Mouse (Mus musculus) ZHBTc4 (cell line): ENCODE results near the gene 1700025B11Rik.
"Not testable (repeated sequence)": the region's sequence is repeated elsewhere in the genome, so short reads cannot be mapped to it uniquely, and the experiment has no call there.

Experiments
- DNase-seq: peaks from one replicate; pipeline ENCODE4 v3.0.0-alpha.2; 2011; ENCODE audit warnings: low read depth, low spot score

Gene 1700025B11Rik

DNA sequence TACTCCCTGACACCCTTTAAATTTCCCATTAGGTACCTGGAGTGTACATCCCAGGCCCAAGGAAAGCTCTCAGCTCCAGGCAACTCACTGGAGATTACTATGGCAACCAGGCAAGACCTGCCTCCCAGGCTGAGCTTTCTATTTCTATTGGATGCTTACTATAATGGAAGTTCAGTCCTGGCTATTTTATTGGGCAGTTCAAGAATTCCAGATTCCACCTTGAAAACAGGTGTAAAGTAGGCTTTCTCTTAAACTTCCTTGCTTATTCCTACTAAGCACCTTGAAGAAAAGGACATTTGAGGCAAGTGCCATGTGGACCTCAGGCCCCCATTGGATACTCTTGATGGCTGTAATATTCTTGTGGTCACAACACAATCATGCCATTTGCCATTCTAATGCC is at the start of gene 1700025B11Rik:
Gene 1700025B11Rik, minus strand, starts transcription at position 101 of the 400 bp plus-strand sequence.
- no peak for DNase-seq

DNA sequence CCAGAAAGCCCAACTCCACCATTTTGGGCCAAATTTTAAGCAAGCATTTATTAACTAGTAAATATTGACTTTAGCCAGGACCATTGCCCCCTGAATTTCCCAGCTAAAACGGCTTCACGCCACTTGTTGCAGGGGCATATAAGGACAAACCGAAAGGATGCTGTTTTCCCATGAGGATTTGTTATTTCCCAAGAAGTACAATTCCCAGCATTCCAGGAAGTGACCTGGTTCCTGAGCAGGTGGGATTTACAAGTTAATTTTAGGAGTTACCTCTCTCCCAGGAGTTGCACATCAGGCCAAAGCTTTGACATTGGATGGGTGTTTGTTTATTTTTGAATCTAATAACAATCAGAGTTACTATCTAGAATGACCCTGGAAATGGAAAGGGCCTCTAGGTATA is 44.4 kb upstream of the 1700025B11Rik start:
- no peak for DNase-seq

DNA sequence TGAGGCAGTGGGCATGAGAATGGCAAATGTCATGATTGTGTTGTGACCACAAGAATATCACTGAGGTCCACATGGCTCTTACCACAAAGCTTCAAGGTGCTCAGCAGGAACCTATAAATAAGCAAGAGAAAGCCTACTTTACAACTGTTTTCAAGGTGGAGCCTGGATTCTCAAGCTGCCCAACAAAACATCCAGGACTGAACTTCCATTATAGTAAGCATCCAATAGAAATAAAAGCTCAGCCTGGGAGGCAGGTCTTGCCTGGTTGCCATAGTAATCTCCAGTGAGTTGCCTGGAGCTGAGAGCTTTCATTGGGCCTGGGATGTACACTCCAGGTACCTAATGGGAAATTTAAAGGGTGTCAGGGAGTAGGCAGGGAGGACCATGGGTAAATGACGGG is 37.3 kb upstream of the 1700025B11Rik start, which contains the start of gene Gm36245:
Gene Gm36245, plus strand, starts transcription at position 301 of the 400 bp plus-strand sequence.
- no peak for DNase-seq

DNA sequence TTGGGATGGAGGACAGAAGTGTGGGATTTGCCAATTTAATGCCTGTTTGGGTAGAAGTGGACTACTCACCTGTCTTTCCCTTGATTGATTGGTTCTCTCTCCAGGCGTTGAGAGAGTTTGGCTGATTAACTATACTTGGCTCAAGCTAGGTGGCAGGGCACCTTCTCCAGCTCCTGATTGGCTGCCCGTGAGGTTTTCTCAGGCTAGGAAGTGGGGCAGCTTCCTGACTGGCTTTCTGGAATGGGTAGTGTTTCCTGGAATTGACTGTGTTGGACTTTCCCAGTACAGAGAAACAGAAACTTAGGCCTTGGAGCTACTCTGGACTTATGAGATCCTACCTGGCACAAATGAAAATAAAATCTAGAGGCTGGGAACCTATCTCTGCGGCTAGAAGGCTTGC is 36.7 kb upstream of the 1700025B11Rik start:
- no peak for DNase-seq

DNA sequence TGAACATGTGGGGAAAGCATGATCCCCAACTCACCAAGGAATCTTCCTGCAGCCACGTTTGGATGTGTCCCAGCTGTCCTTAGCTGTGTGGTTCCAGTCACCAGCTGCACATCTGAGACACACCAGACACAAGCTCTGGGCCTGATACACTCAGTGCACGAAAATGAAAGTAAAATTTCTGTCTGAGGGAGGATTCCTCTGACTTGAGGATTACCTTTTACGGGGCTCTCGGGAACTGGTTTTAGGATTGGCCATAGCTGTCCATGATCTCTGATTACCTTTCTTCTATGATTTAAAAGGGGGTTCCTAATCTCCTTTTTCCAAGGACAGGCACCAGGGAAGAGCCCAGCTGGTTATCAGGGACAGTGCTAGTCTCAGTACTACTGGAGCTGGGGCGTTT is 34.3 kb upstream of the 1700025B11Rik start, which contains the start of gene Apol10b:
Gene Apol10b, minus strand, starts transcription at position 165 of the 400 bp plus-strand sequence.
- DNase-seq: no peak

DNA sequence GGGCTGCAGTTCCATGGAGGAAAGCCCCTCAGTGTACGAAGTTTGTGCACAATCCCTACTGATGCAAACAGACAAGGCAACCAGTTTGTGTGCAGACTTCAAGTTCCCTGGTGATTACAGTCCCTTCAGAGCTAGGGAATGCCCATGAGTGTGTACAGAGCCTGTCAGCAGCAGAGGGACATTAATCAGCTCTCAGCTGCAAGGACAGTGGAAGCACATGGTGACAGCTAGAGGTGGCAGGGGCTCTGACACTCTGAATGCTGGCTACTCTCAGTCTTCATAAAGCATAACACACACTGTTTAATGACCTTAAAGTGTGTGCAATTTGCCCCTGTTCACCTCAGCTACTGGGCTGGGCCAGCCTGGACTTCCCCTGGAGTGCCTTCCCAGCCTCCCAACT is 31.9 kb upstream of the 1700025B11Rik start:
- DNase-seq: no peak

DNA sequence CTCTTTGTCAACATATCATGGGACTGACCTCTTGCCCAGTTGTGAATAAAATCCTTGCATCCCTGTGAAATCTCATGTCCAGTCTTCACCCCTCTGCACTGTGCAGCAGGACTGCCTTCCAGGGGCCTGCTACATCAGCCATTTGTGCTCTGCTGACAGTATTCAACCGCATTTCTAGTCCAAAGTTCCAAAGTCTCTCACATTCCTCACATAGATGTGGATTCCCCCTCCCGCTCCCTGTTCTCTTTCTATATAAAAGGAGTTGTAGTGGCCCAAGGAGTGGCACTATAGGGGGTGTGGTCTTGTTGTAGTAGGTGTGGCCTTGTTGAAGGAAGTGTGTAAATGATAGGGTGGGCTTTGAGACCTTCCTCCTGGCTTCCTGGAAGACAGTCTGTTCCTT is 29.2 kb upstream of the 1700025B11Rik start:
- DNase-seq: peak; percentile 55

DNA sequence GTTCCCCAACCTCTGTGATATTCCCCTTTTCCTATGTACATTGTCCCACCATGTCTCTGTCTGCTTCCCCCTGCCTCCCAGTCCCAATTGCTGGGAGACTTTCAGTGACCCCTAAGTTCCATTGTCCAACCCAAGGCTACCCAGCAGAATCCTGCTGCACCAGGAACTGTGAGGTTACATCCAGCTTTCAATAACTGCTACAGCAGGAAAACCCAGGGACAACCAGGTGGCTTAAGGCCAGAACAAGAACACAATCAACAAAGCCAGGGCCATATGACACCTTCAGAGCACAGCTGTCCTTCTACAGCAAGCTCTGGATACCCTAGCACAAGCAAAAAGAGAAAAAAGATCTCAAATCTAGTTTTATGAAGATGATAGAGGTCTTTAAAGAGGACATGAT is 27.3 kb upstream of the 1700025B11Rik start:
- no peak for DNase-seq

DNA sequence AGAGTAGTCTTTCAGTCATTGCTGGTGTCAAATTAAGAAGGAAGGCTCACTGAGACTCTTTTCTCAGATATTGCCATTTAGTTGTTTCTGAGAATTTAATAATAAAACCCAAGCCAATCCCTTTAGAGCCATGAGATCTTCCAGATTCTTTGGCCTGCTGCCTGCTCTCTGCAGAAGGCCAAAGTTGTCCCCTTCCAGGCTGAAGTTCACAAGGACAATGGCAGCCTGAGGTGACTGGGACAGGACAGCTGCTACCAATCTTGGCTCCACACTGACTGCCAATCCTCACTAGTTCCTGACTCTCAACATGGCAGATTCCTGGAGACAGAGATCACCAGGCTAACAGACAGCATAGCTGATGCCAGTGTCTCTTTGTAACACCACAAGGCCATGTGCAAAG is 25.3 kb upstream of the 1700025B11Rik start:
- no peak for DNase-seq

DNA sequence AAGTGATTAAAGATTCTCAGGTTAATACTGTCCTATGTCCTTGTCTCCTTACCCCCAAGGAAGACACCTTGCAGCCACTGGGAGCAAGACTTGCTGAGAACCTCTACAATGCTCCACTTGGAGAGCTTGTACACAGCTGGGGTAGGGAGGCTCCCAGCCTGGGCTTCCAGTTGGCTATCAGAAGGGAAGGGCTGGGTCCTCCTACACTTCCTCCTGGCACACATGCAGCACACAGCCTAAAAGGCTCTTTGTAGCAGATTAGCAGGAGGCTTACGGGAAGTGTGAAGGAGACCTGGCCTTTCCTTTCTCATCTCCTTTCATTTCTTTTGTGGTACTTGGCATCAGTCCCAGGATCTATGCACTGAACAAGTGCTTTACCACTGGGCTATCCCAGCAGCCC is 20.0 kb upstream of the 1700025B11Rik start:
- no peak for DNase-seq

DNA sequence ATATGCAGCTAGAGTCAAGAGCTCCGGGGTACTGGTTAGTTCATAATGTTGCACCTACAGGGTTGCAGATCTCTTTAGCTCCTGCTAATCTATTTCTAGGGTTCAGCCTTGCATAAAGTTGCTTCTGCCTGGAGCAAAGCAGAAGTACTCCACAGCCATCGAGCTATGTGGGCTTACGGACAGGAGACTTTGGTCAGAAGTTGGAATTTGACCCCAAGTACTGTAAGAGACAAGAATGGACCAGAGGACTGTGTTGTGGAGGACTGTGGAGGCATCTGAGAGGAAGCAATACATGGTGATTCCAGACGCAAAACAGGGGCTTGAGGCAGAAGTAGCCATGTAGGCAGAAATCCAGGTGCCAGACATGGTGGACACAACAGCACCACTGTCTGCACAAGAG is 17.6 kb upstream of the 1700025B11Rik start:
- no peak for DNase-seq

DNA sequence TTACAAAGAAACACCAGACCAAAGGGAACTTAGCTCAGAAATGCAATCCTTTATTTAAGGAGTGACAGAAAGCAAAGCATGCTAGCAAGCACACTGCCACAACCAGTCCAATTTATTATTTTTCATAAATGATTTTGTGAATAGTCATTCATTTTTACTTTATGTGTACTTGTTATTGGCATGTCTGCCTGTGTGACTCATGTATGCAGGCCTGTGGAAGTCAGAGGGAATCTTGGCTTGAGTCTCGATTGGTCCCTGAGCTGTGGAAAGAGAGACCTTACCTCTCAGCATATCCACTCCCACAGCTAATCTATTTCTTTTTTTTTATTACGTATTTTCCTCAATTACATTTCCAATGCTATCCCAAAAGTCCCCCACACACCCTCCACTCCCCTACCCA is 17.1 kb upstream of the 1700025B11Rik start:
- DNase-seq: no peak

DNA sequence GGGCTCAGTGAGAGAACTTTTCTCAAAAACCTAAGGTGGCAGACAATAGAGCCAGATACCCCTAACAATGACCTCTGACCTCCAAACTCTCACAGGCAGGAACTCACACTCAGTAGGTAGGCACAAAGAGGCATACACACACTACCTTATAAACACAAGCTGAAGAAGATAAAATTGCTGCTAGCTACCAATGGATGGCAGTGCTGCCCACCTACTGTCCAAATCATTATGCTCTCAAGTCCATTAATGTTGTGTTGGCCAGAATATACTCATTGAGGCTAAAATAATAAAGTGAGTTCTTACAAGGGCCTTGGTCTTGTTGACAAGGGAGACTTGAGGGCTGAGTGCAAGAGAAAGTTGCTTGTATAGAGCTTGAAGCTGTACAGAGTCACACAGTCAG is 1.5 kb upstream of the 1700025B11Rik start:
- DNase-seq: no peak

DNA sequence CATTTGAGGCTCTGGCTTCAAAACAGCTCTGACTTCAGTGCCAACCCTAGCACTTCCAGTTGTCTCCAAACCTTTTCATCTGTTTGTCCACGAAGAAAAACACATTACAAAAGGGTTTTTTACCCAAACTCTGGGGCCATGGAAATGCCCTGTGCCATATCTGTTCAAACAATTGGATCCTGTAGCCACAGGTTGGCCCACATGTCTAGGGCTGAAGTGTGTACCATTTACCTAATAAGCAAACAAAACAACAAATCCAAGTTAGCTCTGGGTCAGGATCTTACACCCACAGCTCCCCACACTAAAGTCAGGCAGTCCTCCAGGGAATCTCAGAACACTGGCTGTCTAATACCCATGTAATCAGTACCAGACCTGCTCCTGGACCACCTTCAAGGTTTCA is 22.5 kb downstream of the 1700025B11Rik start:
- DNase-seq: not testable (repeated sequence)

DNA sequence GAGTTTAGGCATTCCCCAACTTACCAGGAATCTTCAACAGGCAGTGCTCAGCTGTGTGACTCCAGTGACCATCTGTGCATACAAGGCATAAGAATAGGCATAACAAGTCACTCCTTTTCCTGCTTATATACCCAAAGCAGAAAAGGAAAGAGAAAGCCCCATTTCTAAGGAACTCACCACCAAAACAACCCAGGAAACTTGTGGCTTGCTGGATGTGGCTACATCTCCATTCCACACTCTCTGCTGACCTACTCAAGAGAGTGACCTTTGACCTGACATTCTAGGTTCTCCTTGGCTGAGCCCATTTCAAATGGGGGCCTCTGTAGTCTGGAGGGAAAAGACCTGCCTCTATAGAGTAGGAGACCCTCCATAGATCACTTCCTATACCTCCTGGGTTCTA is 28.5 kb downstream of the 1700025B11Rik start, which contains the start of gene Apol7c:
Gene Apol7c, minus strand, starts transcription at position 101 of the 400 bp plus-strand sequence.
- DNase-seq: no peak

DNA sequence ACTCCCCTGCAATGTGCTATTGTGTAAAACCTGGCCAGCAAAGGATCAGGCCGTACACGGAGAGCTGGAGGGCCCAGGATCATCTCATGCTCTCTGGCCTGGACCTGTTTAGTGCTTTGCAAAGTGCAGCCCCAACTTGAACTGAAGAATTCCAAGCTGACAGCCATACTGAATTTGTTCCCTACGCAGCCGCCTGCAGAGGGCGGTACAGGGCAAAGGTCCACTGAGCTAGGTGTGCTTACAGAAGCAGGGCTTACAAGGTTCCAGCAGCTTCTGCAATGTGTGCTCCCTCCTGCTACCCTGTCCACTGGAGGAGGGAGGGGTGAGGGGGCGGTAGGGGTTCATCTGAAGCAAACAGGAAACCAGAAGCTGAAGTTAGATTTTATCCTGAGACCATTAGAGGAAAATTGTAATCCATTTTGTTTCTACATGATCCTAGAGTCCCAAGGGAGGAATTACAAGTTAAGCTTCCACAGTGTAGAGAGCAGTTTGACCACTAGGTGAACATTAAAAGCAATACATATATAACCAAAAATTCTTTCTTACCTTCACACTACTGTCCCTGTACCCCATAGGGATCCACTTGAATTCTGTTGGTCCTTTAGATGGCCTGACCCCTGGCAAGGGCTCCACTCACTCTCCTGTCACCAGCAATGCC is 38.4 kb downstream of the 1700025B11Rik start:
- peak; percentile 65 for DNase-seq

DNA sequence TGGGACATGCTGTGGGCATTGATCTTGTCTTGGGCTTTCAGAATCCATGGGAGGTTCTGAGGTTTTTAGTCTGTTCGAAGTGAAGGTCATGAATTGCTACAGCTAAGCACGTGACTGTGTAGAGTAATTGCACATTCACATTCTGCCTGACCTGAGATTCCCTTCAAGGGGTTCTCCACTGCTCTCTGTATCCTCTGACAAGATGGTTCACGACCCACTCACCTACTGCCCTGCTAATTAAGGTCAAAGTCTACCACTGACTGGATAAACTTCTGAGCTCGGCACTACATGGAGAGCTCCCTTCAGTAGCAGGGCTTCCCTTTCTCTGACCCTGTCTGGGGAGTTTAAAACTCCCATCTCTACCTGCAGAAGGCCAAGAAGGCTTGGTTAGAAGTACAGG is 41.1 kb downstream of the 1700025B11Rik start:
- DNase-seq: not testable (repeated sequence)
